Mouse (Mus musculus): ENCODE measurements around the gene Elp4.

Gene Elp4

GRCm38 (mm10) chr2:105730704-105731103 lies 173.7 kb downstream of the Elp4 start:
- DNase-seq (ENCODE audit: low read depth, low spot score) = no peak

- DNase-seq (ENCODE audit: low read depth, low spot score) = no peak
These were observed 177.7 kb downstream of the Elp4 start for GRCm38 (mm10) chr2:105726657-105727056.

DNA sequence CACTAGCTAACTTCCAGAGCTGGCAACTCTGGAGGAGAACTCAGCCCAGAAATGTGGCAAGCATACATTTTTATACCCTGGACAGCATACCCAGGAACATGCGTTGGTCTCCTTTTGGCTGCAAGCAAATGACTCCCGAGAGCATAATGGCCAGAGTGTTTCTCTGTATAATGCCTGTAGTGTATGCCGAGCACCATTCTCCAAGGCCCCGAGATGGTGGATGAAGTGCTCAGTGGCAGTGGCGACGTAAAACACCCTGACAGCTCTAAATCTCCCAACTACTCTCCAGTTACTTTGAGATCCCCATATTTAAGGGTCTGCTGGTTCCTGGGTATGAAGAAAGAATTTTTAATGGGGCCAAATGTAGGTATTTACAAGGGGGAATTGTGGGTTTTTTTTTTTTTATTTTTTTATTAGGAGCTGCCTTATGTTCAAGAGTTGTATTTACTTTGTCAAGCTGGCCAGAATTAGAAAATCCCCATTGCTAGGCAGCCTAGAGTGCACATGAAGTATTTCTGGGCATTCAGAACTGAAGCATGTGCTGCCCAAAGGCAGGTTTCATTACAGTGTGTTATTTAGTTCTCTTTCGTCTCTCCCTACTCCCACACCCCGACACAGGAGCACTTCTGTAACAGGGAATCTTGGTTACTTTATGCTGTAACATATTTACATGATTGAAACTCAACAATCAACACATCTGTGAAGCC lies 188.8 kb downstream of the Elp4 start:
- DNase-seq (ENCODE audit: low read depth, low spot score) = no peak

- DNase-seq (ENCODE audit: low read depth, low spot score) = no peak
These were observed 193.9 kb downstream of the Elp4 start for GRCm38 (mm10) chr2:105710511-105710910.

GRCm38 (mm10) chr2:105709126-105709525 lies 195.2 kb downstream of the Elp4 start:
- no peak for DNase-seq (ENCODE audit: low read depth, low spot score)

GRCm38 (mm10) chr2:105705320-105705719 lies 199.0 kb downstream of the Elp4 start:
- DNase-seq (ENCODE audit: low read depth, low spot score) = no peak

DNA sequence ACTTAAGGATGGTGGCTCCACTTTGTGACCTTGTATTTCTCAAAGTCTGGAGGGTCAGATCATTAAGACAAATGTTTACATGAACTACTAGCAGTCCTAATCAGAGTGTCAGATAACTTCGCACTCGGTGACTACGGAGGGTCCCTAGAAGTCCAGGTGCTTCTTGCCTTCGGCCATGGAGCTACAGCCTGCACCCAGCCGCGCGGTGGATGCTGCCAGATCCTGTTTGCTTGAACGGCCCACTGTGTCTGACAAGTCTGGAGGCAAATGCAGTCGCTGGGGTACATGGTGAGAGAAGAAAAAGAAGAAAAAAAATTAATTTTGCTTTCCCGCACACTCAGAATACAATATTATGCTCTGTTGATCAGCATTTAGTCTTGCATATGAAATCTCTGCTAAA lies 201.8 kb downstream of the Elp4 start:
- DNase-seq (ENCODE audit: low read depth, low spot score) = no peak

DNA sequence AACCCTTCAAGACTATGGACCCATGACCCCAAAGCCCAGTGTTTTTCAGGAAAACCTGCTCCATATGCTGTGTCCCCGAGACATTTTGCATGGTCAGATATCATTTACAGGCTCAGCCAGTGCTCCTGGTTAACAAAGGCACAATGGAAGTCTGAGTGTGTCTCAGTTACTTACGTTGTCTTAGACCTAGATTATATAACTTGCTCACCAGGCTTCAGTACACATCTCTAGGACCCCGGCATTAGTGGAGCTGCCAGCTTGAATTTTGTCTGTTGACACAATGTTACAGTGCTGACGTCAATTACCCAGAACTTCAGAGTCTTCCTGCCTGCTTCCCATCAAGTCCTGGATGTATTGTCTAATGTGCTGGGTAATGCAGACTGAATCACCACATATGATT lies 202.6 kb downstream of the Elp4 start:
- DNase-seq (ENCODE audit: low read depth, low spot score) = no peak

DNA sequence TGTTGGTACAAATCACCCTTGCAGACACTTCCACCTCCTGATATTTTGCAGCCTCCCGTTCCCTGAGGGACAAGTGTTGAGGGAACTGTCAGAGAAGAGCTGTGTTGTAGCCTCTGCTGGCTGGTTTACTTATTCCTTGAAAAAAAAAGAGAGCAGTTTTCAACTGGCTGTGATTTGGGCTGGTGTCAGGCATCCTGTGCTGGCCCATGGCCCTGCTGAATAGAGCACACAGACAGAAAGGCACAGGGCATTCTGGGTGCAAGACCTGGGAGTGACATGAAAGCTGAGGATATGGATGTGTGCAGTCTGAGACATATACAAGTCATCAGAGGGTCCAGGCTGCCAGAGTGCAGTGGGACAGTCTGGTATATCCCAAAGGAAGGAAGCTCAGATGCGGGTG lies 205.7 kb downstream of the Elp4 start:
- DNase-seq (ENCODE audit: low read depth, low spot score) = no peak

- DNase-seq (ENCODE audit: low read depth, low spot score) = no peak
These were observed 206.6 kb downstream of the Elp4 start for GRCm38 (mm10) chr2:105697741-105698140.

- DNase-seq (ENCODE audit: low read depth, low spot score) = no peak
These were observed 213.1 kb downstream of the Elp4 start for GRCm38 (mm10) chr2:105691296-105691695.

DNA sequence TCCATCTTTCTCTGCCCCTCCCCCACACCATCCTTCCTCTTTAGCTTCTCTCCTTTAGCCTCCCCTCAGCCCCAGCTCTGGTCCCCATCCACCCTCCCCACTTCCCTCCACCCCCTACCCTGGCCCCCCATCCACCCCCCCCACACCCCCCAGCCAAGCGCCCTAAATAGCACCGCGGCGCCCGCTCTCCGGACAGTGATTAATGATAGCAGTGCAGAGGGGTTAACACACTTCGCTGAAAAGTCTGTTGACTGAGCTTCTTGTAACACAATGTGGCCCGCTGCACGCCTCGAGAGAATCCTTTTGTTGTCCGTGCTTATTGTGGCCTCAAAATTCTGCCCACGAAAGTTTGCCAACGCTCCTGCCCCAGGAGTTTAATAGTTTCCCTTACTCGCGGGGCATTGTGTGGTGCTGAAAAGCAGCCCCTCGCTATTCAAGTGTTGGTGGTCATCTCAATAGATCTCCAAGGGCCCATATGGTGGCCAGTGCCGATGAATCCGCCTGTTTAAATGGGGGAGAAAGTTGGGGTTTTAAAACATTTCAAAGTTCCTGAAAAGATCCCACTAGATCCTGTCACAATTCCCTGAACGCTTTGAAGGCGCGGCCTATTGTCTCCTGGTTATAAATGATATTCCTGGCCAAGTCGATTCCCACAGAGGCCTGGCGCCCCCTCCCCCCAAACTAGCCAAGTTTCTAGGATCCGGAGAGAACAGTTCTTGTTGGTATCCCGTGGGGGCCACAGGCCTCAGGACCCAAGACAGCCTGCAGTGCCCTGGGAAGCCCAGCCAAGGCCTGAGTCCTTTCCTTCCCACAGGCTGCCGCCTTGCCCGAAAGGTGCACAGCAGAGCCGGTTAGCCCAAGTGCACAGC lies 214.4 kb downstream of the Elp4 start:
- no peak for DNase-seq (ENCODE audit: low read depth, low spot score)

- no peak for DNase-seq (ENCODE audit: low read depth, low spot score)
These were observed 215.0 kb downstream of the Elp4 start for GRCm38 (mm10) chr2:105689304-105689770.

GRCm38 (mm10) chr2:105688436-105689303 lies 215.7 kb downstream of the Elp4 start:
- no peak for DNase-seq (ENCODE audit: low read depth, low spot score)

DNA sequence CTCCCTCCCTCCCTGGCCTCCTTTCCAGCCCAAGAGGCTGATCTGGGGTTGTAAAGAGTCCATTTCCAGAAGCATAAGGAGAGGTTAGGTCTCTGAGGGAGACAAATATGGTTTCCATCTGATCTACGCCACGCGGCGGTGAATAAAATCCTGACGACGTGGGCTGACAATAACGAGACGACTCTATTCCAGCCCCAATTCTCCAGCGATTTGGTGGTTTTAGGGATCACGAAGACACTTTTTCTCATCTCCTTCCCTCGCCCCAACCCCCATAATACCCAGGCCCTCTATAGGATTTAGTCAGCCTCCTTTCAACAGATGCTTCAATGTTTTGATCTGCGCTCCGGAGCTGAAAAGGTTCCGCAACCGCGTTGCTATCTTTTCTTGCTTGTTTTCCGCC lies 216.4 kb downstream of the Elp4 start:
- no peak for DNase-seq (ENCODE audit: low read depth, low spot score)

DNA sequence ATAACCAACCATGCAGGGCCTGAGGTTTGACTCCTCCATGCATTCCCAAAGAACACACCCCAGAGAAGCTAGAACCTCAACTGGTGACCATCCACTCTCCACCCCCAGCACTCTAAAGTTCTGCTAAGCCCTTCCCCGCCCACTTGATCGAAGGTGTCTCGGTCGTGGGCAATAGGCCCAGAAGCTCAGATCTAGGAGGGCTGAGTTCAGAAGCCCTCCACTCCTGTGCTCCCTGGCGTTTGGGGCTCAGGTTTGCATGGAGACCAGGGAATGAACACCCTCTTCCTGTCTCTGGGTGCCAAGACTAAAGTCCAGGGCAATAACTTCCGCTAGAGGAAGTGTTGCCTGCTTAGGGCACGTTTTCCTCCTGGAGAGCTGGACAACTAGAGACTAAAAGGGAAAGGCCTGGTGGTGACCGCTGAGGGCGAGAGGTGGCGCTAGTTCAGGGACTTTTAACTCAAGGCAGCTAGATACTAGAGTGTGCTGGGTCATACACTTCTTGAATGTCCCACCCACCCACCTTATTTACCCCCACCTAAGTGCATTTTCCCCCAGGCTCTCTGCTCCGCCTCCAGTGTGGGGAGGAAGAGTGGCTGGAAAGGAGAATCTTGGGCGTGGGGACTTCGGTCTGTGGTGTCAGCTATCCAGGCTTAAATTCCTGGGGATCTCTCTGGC lies 216.9 kb downstream of the Elp4 start:
- no peak for DNase-seq (ENCODE audit: low read depth, low spot score)

DNA sequence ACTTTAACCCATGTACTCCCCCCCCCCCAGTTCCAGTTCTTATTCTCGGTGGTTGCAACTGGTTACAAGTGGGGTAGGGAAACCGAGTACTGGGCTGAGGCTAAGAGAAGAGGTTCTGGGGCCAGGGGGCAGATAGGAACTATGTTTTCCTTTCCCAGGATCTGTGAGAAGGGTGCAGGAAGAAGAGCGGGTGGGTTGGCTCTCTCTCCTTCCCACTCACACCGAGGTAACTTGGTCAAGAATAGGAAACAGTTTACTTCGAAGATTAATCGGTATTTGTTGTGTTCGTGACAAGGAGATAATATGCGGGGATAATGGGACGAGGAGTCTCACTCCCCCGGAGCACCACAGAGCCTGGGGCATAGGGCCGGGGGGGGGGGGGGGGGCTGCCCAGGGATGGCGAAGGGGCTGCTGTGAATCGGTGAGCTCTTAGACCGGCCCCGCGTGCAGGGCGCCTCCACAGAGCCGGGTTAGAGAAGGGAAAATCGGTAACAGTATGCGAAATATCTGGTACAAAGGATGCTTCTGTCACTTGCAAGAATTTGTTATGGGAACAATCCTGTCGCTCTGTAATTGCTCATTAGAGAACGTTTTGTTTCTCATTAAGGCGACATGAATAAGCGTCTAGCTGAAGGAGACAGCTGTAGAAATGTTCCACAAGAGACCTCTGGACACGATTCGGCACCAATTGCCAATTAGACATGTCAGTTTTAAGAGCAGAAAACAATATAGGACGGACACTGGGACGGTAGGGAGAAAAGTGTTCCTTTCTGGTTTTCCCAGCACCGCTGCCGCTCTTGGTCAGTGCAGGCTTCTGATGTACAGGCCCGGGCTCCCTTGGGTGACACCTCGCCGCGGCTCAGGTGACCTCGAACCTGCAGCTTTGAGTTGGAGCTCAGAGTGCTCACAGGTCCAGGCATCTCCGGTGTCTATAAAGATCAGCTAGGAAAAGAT lies 217.7 kb downstream of the Elp4 start:
- no peak for DNase-seq (ENCODE audit: low read depth, low spot score)

DNA sequence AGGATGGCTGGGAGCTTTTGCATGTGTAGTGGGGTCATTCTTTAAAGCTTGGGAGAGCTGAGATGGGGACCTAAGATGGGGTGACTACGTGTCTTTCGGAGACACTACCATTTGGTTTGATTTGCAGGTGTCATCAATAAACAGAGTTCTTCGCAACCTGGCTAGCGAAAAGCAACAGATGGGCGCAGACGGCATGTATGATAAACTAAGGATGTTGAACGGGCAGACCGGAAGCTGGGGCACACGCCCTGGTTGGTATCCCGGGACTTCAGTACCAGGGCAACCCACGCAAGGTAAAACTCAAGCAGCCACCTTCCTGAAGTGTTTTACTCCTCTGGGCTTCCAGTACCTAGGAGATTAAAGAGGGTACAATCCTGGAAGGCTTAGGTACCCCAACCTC lies 218.7 kb downstream of the Elp4 start:
- no peak for DNase-seq (ENCODE audit: low read depth, low spot score)

GRCm38 (mm10) chr2:105684991-105685650 lies 219.2 kb downstream of the Elp4 start:
- no peak for DNase-seq (ENCODE audit: low read depth, low spot score)

All from mesoderm, embryonic 11.5 days (tissue).